Mouse (Mus musculus) left cerebral cortex, adult 18-20 months (tissue): ENCODE measurements around the gene Car7. TPM values are rescaled to one million over a fixed set of nuclear protein-coding genes. Genes with fewer than 3 reads are reported as not detected.

Experiments used
- total RNA-seq, 2 experiments: library from RNA; stranded (reverse); gene quantifications; 2 replicates each; pipeline ENCODE4 v1.2.3; 2021

Car7 gene
- total RNA-seq, 2 experiments from 2014 or later = 25.3 to 28.7 TPM

Other genes with a start within 250 kb of the Car7 start
- gene Cmtm2a, start 241.5 kb upstream of the Car7 start, total RNA-seq = not detected
- gene Gm45711, start 224.6 kb upstream of the Car7 start, total RNA-seq = not detected
- gene Cmtm1, start 224.5 kb upstream of the Car7 start, total RNA-seq = not detected
- not detected for gene Gm11020, start 213.1 kb upstream of the Car7 start, total RNA-seq
- not detected for gene Cmtm2b, start 212.5 kb upstream of the Car7 start, total RNA-seq
- 10 to 100 TPM in 1 of 2 experiments, 1 to 10 TPM in 1; 8.9 to 11.6 TPM for gene Cmtm3, start 195.3 kb upstream of the Car7 start, total RNA-seq
- gene Cmtm4, start 138.9 kb upstream of the Car7 start, total RNA-seq = 10 to 100 TPM; 88.2 to 98.5 TPM
- gene Dync1li2, start 91.6 kb upstream of the Car7 start, total RNA-seq = 100 to 1,000 TPM; 284 to 307 TPM
- 1 to 10 TPM; 1.6 to 1.7 TPM for gene Terb1, start 24.8 kb upstream of the Car7 start, total RNA-seq
- gene Nae1, start 52 bp upstream of the Car7 start, total RNA-seq = 10 to 100 TPM; 47.7 to 55.6 TPM
- gene Pdp2, start 56.8 kb downstream of the Car7 start, total RNA-seq = 1 to 10 TPM; 7.7 to 8.9 TPM
- not detected for gene Cdh16, start 89.7 kb downstream of the Car7 start, total RNA-seq
- 1 to 10 TPM; 3.4 to 5.2 TPM for gene Rrad, start 96.6 kb downstream of the Car7 start, total RNA-seq
- 10 to 100 TPM; 30.0 to 35.5 TPM for gene Ciao2b, start 107.3 kb downstream of the Car7 start, total RNA-seq
- not detected for gene Ces2a, start 199.3 kb downstream of the Car7 start, total RNA-seq